Mouse (Mus musculus): ENCODE data around the gene Csnk2a2. TPM values are rescaled to one million over a fixed set of nuclear protein-coding genes. Genes with fewer than 3 reads are reported as not detected.

Csnk2a2 gene
- total RNA-seq, 2 experiments from 2014 or later, result 21.5 to 21.9 TPM

- DNase-seq, result peak; percentile 30 to 38
- intact Hi-C loops (cut with DNase I), result loop anchor here (2.0 kb wide), 1 partner anchor 83 kb away; no protein-coding TSS in a partner anchor
Observed at GRCm38 (mm10) chr8:95429945-95430344, 59.9 kb downstream of the Csnk2a2 start.

- intact Hi-C loops (cut with DNase I), result loop anchor here (2.0 kb wide), 1 partner anchor 81 kb away; no protein-coding TSS in a partner anchor
- DNase-seq, result peak; percentile 34 to 39
Observed at GRCm38 (mm10) chr8:95427594-95428535, 62.0 kb downstream of the Csnk2a2 start.

- intact Hi-C loops (cut with DNase I), result no loop called here
- no peak for DNase-seq
Observed at GRCm38 (mm10) chr8:95426781-95427281, 63.0 kb downstream of the Csnk2a2 start.

- DNase-seq, result no peak
- intact Hi-C loops (cut with DNase I), result no loop called here
Observed at GRCm38 (mm10) chr8:95424682-95425081, 65.2 kb downstream of the Csnk2a2 start.

GRCm38 (mm10) chr8:95422193-95422810 lies 67.5 kb downstream of the Csnk2a2 start:
- intact Hi-C loops (cut with DNase I), result no loop called here

GRCm38 (mm10) chr8:95411309-95411972 lies 78.4 kb downstream of the Csnk2a2 start:
- DNase-seq, result no peak
- intact Hi-C loops (cut with DNase I), result no loop called here

More at GRCm38 (mm10) chr8:95422193-95422810, 67.5 kb downstream of the Csnk2a2 start:
- DNase-seq, result no peak

- intact Hi-C loops (cut with DNase I), result no loop called here
Observed at GRCm38 (mm10) chr8:95409518-95409917, 80.3 kb downstream of the Csnk2a2 start.

GRCm38 (mm10) chr8:95401091-95401490 lies 88.7 kb downstream of the Csnk2a2 start:
- no peak for DNase-seq
- intact Hi-C loops (cut with DNase I), result no loop called here

More at GRCm38 (mm10) chr8:95409518-95409917, 80.3 kb downstream of the Csnk2a2 start:
- DNase-seq, result no peak

- intact Hi-C loops (cut with DNase I), result no loop called here
- DNase-seq, result no peak
Observed at GRCm38 (mm10) chr8:95399131-95399530, 90.7 kb downstream of the Csnk2a2 start.

GRCm38 (mm10) chr8:95397201-95397600 lies 92.6 kb downstream of the Csnk2a2 start:
- intact Hi-C loops (cut with DNase I), result no loop called here
- DNase-seq, result no peak

- no peak for DNase-seq
- intact Hi-C loops (cut with DNase I), result no loop called here
Observed at GRCm38 (mm10) chr8:95396752-95397151, 93.1 kb downstream of the Csnk2a2 start.

Other genes starting within 250 kb of the Csnk2a2 start
- under 1 TPM; 0.27 to 0.51 TPM for gene Cngb1, start 183.5 kb downstream of the Csnk2a2 start, total RNA-seq (2021)
- not detected for gene Tepp, start 179.5 kb downstream of the Csnk2a2 start, total RNA-seq (2021)
- 1 to 10 TPM; 3.1 to 3.3 TPM for gene Zfp319, start 158.1 kb downstream of the Csnk2a2 start, total RNA-seq (2021)
- gene Usb1, start 157.8 kb downstream of the Csnk2a2 start, total RNA-seq (2021), result 1 to 10 TPM; 4.4 to 5.7 TPM
- 10 to 100 TPM; 14.3 to 17.8 TPM for gene Mmp15, start 137.8 kb downstream of the Csnk2a2 start, total RNA-seq (2021)
- gene Cfap20, start 55.2 kb downstream of the Csnk2a2 start, total RNA-seq (2021), result 1 to 10 TPM; 5.8 to 6.0 TPM
- gene Ccdc113, start 44.0 kb upstream of the Csnk2a2 start, total RNA-seq (2021), result not detected
- not detected for gene Prss54, start 86.3 kb upstream of the Csnk2a2 start, total RNA-seq (2021)
- under 1 TPM; 0.46 to 0.54 TPM for gene Gins3, start 143.4 kb upstream of the Csnk2a2 start, total RNA-seq (2021)
- gene Ndrg4, start 186.9 kb upstream of the Csnk2a2 start, total RNA-seq (2021), result 1 to 10 TPM; 4.0 to 4.8 TPM
- gene Setd6, start 225.8 kb upstream of the Csnk2a2 start, total RNA-seq (2021), result 10 to 100 TPM in 1 of 2 experiments, 1 to 10 TPM in 1; 9.6 to 13.3 TPM

All from gastrocnemius, postnatal 36 days (tissue).